Mouse (Mus musculus) liver, embryonic 14.5 days (tissue): ENCODE data around the gene Spats2.
A peak's percentile ranks its signal among the peaks of the same experiment; 100 is the strongest.

Experiments used
- CTCF ChIP-seq: IDR thresholded peaks from 2 replicates; pipeline ENCODE4 v1.5.1; 2016; ENCODE audit warnings: antibody characterized with exemption, low read depth, control low read depth
- EP300 ChIP-seq: IDR thresholded peaks from 2 replicates; pipeline ENCODE4 v1.6.1; 2016; ENCODE audit warnings: antibody characterized with exemption, low read depth

- TF ChIP-seq CTCF (0 out of 2 replicates have a peak, but pooled peaks have one; percentile 13), EP300 (peak; percentile 70)
Measured at GRCm38 (mm10) chr15:99138389-99138788, 12.7 kb downstream of the Spats2 start.
